Mouse (Mus musculus): ENCODE data around the gene Repin1.
"Not testable (repeated sequence)": the region's sequence is repeated elsewhere in the genome, so short reads cannot be mapped to it uniquely, and the experiment has no call there.

Repin1 gene

DNA sequence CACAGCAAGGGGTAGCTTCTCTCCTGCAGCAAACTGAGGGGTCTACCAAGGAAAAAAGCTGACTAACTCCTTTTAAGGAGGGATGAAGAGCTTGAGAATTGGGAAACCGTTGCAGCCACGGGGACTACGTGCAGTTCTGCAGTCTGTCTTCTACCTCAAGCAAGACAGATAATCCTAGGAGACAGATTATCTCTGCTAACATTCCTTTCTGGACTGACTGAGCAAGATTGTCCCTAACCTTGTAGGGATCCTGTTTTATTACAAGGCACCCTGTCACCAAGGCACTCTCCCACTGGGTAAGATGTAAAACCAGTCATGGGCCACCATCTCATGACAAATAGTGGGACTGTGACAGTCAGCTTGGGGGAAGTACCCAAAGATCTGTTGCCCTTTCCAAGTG lies 12.4 kb upstream of the Repin1 start:
- no peak for DNase-seq

DNA sequence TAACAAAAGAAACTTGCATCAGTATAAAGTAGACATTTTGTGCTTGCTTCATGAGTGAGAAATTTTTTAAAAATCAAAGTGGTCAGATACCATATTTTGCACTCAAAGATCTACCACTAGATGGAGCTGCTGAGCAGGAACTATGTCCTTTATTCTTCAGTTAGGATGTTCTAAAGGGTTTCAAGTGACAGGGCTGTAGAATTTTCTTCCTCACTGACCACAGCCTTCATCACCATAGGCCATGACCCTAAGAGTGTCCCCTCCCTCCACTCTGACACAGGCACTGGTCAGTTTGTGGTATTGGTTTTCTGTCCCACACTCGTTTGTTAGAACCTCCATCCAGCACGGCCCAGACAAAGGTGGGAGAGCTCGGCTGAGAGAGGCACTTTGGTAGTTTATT lies 11.6 kb upstream of the Repin1 start:
- peak; percentile 25 for DNase-seq

DNA sequence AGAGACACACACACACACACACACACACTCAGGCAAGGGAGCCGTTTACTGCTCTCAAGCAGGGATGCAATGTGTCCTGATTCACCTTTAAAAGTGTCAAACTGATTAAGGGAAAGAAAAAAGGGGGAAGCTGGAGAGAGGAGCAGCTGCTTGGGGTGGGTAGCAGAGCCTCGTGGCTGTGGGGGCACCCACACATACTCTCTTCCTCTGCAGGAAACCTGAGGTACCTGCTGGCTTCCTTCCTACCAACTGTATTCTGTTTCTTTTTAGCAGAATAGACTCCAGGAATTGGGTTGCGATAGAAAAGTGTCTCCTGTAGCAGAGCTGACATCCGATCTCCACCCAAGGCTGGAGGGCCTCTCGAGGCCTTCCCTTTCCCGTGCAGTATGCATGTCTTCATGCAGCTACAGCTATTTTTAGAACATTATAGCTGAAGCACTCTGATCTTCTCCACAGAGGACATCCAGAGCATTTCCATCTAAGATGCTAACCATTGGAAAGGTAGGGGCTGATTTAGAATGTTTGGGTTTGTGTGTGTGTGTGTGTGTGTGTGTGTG lies 4.4 kb upstream of the Repin1 start, which contains the start of gene Gm45021:
Gene Gm45021, plus strand, starts transcription at position 417 of the 557 bp plus-strand sequence.
- DNase-seq: no peak

DNA sequence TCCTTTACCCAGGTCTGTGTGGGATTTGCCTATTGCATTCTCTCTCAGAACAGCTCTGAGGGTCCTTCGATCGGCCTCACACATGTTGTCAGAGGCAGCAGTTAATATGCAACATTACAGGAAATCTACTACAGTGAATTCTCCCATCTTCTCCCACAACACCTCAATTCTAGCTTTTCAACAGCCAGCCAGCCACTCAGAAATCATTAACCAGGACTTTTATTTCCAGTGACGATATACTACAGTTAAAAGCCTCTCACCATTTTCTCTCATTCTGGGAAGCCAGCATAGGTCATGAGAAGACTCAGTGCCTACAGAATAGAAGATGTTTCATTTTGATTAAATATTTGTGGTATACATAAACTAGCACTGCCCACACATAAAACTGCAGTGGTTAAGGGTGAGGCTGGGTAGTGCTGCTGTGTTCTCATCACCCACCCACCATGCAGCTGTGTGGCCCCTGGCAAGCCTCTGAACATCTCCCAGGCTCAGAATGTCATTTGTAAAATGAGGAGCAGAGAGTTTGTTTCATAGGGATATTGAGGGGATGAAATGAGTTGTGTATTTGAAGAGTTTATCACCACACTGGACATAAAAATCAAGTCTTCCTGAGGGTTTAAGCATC lies 2.4 kb upstream of the Repin1 start:
- DNase-seq: no peak

DNA sequence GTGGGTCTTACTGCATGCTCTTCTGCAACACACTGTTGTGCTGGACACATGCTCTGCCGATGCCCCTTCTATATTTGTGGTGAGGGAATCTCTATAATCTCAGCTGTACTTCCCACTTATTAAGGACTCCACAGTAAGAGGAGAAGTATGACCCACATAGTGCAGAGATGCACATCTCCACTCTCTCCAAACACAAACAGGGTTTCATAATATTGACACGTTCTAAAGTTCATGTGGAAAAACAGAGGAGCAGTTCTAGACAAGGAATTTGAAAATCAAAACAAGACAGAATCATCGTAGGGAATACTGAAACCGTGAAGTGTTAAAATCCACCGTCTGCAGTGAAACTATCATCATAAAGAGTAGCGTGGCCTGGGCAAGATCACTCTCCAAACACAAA lies 1.8 kb upstream of the Repin1 start:
- no peak for DNase-seq

DNA sequence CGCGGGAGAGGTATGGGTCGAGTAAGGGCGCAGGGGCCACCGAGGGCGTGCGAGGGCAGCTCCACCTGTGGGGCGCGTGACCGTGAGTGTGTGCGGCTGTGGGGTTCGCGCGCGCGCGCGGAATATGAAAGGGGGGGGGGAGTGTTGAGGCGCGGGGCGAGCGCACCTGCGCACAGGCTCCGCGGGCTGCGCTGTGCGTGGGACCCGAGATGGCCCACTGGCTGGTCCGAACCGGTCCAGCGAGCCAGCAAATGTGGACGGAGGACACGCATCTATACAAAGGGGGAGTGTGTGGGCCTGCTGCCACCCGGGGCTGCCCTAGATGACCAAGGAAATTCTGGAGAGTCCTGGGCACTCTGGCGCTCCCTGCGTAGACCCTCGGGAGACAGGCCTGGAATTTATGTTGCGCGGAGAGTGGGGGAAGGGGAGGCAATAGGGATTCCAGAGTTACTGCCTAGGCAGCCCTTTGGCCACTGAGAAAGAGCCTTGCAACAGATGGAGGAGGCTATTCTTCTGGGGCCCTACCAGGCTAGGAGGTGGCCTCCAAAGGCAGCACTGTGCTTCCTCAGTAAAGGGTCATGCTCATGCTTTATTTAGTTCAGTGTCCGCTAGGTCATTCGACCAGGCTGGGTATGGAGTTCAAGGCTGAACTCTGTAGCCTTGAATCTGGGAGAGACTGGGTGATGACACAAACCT lies 508 bp downstream of the Repin1 start:
- DNase-seq: no peak

DNA sequence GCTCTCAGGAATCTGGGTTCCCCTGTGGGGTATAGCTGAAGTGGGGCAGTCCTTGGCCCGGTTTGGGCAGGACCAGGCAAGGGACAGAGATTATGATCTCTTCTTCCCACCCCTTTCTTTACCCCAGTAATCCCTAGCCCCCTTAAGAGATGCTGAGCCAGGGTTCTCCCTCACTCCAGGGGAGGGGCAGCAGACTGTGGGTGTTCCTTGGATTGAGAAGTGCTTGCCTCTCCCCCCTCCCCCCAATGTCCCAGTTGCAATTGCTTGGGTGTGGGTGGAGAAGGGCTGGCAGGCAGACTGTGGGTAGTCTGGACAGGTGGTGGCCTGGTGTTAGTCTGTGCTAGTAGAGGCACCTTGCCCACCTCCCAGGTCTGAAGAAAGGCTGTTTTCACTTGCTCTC lies 1.6 kb downstream of the Repin1 start:
- no peak for DNase-seq

DNA sequence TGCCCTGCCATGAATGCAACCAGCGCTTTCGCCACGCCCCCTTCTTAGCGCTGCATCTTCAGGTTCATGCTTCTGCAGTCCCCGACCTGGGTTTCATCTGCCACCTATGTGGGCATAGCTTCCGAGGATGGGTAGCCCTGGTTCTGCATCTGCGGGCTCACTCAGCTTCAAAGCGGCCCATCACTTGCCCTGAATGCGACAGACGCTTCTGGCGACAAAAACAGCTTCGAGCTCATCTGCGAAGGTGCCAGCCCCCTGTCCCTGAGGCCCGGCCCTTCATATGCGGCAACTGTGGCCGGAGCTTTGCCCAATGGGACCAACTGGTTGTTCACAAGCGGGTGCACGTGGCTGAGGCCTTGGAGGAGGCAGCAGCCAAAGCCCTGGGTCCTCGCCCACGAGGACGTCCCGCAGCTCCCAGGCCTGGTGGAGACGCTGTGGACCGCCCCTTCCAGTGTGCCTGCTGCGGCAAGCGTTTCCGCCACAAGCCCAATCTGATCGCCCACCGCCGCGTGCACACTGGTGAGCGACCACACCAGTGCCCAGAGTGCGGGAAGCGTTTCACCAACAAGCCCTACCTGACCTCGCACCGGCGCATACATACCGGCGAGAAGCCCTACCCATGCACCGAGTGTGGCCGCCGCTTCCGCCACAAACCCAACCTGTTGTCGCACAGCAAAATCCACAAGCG lies 3.0 kb downstream of the Repin1 start:
- no peak for DNase-seq

DNA sequence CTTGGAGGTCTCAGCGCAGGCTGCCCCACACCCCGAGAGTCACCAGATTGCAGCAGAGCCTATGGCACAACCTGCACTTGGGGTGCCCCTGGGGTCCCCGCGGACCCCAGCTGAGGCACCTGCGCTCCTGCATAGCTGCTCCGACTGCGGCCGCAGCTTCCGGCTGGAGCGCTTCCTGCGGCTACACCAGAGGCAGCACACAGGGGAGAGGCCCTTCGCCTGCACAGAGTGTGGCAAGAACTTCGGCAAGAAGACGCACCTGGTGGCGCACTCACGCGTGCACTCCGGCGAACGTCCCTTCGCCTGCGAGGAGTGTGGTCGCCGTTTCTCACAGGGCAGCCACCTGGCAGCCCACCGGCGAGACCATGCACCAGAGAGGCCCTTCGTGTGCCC lies 3.5 kb downstream of the Repin1 start:
- no peak for DNase-seq

DNA sequence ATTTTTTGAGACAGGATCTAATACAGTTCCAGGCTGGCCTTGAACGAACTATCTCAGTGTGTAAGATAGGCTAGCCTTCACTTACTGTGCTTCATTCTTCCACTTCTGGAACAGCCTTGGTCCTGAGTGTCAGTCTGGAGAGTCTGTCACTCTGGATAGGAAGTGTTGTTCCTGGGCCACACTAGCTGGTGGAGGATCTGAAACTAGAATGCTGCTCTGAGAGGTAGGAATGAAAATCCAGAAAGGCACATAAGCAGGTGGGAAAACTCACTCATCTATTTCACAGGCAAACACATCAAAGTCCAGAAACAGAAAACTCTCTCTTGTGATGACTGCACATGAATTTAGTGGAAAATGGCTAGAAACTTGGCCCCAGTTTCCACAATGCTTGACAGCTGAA lies 6.9 kb downstream of the Repin1 start:
- DNase-seq: no peak

DNA sequence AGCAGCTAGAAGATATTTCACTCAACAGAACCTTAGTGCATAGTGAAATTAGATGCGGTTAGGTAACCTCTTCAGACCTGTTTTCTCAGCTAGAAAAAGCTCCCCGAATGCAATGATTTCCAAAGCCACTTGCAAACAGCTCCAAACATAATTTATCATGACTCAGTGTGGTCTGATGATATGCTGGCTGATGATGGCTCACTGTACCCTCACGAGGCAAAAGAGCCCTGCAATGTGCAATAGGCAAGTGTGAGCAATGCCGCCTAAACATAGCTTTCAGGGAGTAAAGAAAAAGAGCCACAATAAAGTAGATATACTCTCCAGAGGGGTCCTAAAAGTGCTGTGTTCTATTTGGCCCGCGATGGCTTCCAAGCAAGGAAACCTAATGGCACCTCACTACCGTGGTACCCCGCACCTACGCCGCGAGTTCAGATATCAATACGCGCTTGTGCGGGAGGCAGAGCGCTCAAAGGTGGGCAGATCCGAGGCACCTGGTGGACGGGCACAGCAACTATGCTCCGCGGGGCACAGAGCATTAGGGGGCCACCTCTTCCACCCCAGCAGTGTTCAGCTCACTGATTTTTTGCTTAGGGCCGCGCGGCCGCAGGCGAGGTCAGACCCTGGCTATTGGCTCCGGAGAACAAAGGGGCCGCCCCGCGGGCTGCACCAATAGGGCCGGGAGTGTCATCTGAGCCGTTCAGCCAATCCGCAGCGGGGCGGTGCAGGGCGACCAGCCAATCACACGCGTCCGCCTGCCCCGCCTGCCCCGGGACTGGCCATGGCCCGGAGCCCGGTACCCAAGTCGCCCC lies 7.8 kb downstream of the Repin1 start, which contains the start of gene Zfp775:
Gene Zfp775, plus strand, starts transcription at position 793 of the 809 bp plus-strand sequence.
- DNase-seq: peak; percentile 97

DNA sequence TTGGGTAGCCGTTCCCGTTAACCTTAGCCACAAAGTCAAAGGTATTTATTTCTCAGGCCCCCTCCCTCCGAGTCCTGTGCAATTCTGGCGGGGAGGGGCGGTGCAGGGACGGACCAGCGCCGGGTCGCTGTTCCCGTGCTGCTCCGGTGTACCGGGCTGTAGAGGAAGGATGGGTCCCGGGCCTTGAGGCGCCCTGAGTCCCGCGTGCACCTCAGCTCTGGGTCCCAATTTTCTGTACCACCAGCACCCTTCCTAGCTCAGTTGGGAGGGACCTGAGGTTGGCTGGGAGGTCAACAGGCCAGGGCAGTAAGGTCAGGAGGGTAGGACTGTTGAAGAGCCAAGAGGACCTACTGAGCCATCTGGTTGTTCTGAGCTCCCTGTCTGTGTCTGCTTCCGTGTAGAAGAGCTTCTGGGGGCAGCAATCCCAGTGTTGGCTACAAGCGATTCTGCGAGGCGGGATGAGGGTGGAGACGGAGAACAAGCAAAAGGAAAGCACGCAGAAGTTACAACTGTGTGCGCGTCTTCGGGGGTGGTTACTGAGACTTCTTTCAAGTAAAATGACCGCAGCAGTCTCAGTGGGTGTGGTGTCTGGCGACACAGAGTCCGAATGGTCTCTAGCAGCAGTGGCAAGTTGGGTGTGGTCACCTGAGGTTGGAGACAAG lies 8.5 kb downstream of the Repin1 start:
- DNase-seq: peak; percentile 51

DNA sequence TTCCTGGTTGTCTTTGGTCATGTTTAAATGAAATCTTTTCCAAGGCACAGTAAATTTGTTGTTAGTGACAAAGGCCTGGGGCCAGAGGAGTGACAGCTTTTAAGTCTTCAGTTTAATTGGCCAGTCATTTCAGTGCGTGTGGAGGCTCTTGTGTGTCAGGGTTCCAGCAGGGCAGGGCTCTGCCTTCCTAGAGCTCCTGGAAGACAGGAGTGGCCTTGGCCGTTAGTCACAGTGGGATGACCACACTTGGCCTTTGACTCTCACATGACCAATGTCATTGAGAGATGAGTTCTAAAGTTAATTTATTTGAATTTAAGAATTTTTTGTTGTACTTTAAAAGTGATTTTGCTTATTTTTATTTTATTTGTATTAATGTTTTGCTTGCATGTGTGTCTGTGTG lies 14.4 kb downstream of the Repin1 start:
- no peak for DNase-seq

DNA sequence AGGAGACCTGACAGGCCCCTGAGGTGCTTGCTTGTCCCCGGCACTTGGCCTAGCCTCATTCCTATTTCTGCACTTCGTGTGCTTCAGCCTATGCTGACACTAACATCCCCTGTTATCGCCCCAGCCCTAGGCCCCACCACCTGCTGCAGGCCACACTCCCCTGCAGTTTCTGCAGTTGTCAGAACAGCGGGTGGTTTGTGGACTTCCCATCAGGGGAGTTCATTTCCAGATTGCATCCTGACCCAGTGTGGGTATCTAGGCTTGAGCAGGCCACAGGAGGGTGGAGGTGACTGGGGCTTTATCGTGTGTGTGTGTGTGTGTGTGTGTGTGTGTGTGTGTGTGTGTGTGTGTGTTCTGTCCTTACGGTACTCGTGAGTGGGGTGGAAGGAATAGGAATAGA lies 15.8 kb downstream of the Repin1 start:
- no peak for DNase-seq

DNA sequence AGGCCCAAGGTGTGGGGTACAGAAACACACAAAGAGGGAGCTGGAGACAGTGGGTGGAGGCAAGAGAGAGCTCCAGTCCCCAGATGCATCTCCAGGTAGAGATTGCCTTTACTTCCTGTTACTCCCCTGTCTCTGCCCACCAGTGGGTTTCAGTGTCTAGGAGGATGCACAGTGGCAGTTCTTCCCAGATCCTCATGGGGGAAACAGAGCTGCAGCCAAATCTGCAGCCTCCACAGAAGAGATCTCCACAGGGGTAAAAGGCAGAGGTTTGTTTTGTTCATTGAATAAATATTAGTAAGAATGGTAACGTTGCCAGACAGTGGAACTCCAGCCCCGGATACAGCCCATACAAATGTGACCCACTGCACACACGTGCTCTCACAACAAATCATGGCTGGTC lies 17.0 kb downstream of the Repin1 start:
- no peak for DNase-seq

DNA sequence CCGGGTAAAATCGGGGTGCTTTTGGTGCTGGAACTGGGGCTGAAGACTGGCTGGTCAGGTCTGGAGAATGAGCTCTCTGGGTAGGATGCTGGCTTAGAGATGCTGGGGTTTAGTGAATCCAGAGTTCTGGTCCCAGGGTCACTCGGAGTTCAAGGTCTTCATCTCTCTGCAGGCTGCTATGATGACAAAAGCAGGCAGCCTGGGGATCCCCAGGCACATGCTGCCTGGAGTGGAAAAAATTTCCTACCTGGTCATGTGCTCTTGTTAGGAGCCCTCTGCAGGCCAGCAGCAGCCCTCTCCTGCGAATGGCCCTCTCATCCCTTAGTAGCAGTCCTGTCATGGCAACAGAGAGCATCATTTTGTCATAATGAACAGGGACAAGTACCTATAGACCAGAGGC lies 19.8 kb downstream of the Repin1 start:
- DNase-seq: no peak

DNA sequence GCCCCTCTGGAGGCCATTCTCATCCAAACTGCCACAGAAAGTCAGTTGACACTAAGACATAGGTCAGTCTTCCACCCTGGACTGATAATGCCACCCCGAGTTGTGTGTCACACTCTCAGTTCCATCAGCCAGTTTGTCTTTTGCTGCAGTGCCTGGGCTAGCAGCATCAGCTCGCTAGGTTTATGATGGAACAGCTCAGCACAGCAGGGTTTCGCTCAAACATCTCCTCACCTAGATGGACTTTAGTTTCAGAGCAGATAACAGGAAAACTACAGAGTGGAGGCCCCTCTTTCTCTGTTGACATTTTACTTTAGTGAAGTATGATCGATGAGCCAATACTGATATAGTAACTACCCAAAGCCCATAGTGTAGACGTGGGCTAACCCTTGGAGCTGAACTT lies 21.1 kb downstream of the Repin1 start:
- DNase-seq: no peak

DNA sequence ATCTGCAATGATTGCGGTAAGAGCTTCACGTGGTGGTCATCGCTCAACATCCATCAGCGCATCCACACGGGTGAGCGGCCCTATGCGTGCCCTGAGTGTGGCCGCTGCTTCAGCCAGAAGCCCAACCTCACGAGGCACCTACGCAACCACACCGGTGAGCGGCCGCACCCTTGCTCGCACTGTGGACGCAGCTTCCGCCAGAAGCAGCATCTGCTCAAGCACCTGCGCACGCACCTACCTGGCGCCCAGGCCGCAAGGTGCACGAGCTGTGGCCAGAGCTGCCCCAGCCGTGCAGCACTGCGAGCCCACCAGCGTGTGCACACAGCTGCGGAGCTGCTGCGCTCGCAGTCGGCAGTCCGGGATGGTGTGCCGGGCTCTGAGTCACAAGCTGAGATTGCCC lies 26.3 kb downstream of the Repin1 start:
- DNase-seq: no peak

DNA sequence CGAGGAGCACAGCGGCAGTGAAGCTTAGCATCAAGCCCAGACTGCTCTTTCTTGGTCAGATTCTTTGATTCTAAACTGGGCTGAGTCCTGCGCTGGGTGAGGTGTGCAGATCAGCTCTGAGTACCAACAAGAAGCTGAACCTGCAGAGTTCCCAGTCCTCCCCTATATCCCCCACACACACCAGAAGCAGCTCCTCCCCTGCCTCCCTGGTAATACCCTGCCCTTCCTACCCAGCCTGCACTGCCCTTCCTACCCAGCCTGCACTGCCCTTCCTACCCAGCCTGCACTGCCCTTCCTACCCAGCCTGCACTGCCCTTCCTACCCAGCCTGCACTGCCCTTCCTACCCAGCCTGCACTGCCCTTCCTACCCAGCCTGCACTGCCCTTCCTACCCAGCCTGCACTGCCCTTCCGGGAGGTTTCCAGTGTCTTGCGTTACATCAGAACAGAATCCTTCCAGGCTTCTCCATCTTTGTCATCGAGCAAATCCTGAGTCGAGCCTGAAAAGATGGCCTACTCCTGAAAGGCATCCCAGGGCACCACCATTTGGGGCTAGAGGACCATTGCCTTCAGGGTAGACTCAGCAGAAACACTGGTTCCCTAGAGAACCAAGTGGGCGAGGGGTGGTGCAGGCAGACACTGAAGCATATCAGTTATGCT lies 28.6 kb downstream of the Repin1 start:
- DNase-seq: not testable (repeated sequence)

DNA sequence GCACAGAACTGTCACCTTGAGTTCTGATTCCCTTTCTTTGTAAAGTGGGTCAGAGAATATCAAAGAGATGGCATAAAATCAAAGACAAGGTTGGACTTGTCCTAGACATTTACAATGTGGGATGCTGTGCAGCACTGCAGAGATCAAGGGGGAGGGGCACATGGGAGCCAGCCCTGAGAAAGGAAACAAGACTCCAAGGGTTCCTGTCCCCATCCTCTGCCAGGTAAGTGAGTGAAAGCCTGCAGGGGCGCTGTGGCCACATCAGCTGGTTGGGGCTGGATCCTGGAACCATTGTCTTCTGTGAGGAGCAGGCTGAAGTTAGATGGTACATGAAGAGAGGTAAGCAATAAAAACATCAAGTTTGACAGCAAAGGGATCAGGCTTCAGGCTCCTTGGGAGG lies 29.8 kb downstream of the Repin1 start:
- DNase-seq: no peak

DNA sequence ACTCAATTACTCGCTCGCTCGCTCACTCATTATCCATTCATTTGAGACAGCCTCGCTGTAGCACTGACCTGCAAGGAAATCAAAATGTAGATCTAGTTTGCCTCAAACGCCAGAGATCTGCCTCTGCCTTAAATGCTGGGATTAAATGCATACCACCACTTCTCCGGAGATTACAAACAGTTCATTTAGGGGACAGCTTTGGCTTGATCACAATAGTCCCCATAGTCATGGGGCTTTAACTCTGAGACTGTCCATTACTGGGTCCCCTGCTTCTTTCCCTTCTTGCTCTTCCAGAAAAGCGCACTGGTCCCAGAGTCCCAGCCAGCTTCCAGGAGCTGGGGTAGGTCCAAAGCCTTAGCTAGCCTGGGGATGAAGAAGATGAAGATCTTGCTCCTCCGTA lies 32.8 kb downstream of the Repin1 start, which contains the start of gene AI854703:
Gene AI854703, plus strand, starts transcription at position 301 of the 400 bp plus-strand sequence.
- DNase-seq: no peak

DNA sequence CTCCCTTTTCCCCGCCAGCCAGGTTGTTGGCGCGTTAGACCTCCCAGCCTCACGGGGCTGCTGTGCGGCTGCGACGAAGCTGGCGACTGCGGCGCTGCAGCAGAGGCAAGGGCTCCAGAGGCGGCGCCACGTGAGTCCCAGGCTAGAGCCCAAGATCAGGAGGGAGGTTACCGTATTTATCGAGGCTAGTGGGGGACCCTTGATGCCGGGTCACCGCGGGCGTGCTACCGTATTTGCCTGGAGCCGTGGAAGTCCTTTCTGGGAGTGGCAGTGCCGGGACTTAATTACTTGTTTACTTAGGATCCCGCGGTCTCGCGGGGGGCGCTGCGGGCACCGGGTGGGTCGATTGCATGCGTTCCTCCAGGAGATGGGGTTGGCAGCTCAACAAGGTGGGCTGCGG lies 33.3 kb downstream of the Repin1 start:
- peak; percentile 67 for DNase-seq
